Mouse (Mus musculus): ENCODE measurements around the gene Rnf167. TPM values are rescaled to one million over a fixed set of nuclear protein-coding genes. Genes with fewer than 3 reads are reported as not detected.
A peak's percentile ranks its signal among the peaks of the same experiment; 100 is the strongest.

Rnf167 gene
- total and polyA plus RNA-seq, 3 experiments: 23.5 to 31.7 (median 25.5) TPM

- TF ChIP-seq NRF1 (IDR thresholded peaks at IDR 0.05; ENCODE audit: low read depth, low read length) (0 out of 2 replicates have a peak, but pooled peaks have one; percentile 31), MAX (IDR thresholded peaks at IDR 0.05; ENCODE audit: low read length) (peak; percentile 58), JUN (IDR thresholded peaks at IDR 0.05; ENCODE audit: insufficient read depth, low read depth, low read length) (no peak), BHLHE40 (IDR thresholded peaks at IDR 0.05; ENCODE audit: low read depth, low read length) (peak; percentile 43), JUND (conservative IDR thresholded peaks at IDR 0.05; ENCODE audit: low read depth, low read length) (no peak), MXI1 (IDR thresholded peaks at IDR 0.05; ENCODE audit: low read depth, low read length) (peak; percentile 92; the same call in 1 of the 2 replicates), ZNF384 (IDR thresholded peaks at IDR 0.05; ENCODE audit: low read depth, low read length) (0 out of 2 replicates have a peak, but pooled peaks have one; percentile 41), EP300 (IDR thresholded peaks at IDR 0.05; ENCODE audit: low read length) (peak; percentile 35; the same call in 1 of the 2 replicates), CTCF (conservative IDR thresholded peaks at IDR 0.05 in 1 of 2, IDR thresholded peaks at IDR 0.05 in 1 of 2; ENCODE audit: low read depth in 2 of 2, low read length in 2 of 2) (no peak), NELFE (IDR thresholded peaks at IDR 0.05; ENCODE audit: low read depth, low read length) (peak; percentile 43; the same call in 1 of the 2 replicates), MAFK (IDR thresholded peaks at IDR 0.05; ENCODE audit: insufficient replicate concordance, low read length) (no peak), UBTF (IDR thresholded peaks at IDR 0.05; ENCODE audit: low read depth, low read length) (no peak), SIN3A (IDR thresholded peaks at IDR 0.05; ENCODE audit: low read length) (peak; percentile 85), ETS1 (conservative IDR thresholded peaks at IDR 0.05; ENCODE audit: low read depth, low read length) (peak; percentile 48; the same call in 1 of the 2 replicates), SMC3 (IDR thresholded peaks at IDR 0.05; ENCODE audit: low read depth, low read length) (no peak), PAX5 (IDR thresholded peaks at IDR 0.05; ENCODE audit: low read length) (no peak), POLR2A (IDR thresholded peaks at IDR 0.05; ENCODE audit: low read depth, low read length) (peak; percentile 65), USF1 (IDR thresholded peaks at IDR 0.05; ENCODE audit: low read depth, low read length) (no peak), CHD2 (IDR thresholded peaks at IDR 0.05; ENCODE audit: low read length) (peak; percentile 88), KAT2A (IDR thresholded peaks at IDR 0.05; ENCODE audit: insufficient replicate concordance, low read length) (peak; percentile 72; the same call in 1 of the 2 replicates), ELF1 (IDR thresholded peaks at IDR 0.05; ENCODE audit: low read depth, low read length) (peak; percentile 80), TBP (conservative IDR thresholded peaks at IDR 0.05; ENCODE audit: low read depth, low read length) (no peak), MAZ (IDR thresholded peaks at IDR 0.05; ENCODE audit: low read depth, low read length) (peak; percentile 95), USF2 (conservative IDR thresholded peaks at IDR 0.05; ENCODE audit: low read depth, low read length) (no peak)
Measured at GRCm38 (mm10) chr11:70653345-70654197, 6.5 kb downstream of the Rnf167 start (continued).

Data from CH12.LX (cell line).